Mouse (Mus musculus) spleen, postnatal 36 days (tissue): ENCODE results near the gene C5ar2.

Experiments
- DNase-seq, 2 experiments: peaks; one replicate each; pipeline ENCODE4 v3.0.0; 2022; ENCODE audit warnings: low spot score in 2 of 2, mixed read lengths in 1 of 2

C5ar2 gene

GRCm38 (mm10) chr7:16201136-16201535, 42.8 kb downstream of the C5ar2 start:
- no peak for DNase-seq

GRCm38 (mm10) chr7:16198540-16198939, 45.4 kb downstream of the C5ar2 start:
- no peak for DNase-seq

GRCm38 (mm10) chr7:16197166-16197565, 46.8 kb downstream of the C5ar2 start:
- DNase-seq: peak; percentile 77

- DNase-seq: no peak
Observed at GRCm38 (mm10) chr7:16196616-16197015, 47.3 kb downstream of the C5ar2 start.

GRCm38 (mm10) chr7:16193702-16194101, 50.3 kb downstream of the C5ar2 start:
- DNase-seq: peak; percentile 40 to 56

- DNase-seq: peak; percentile 49 to 70
Observed at GRCm38 (mm10) chr7:16192315-16192714, 51.6 kb downstream of the C5ar2 start.

- no peak for DNase-seq
Observed at GRCm38 (mm10) chr7:16187494-16187893, 56.5 kb downstream of the C5ar2 start.
